Mouse (Mus musculus) macrophage (primary cell): ENCODE measurements around the gene Hs3st3a1. TPM values are rescaled to one million over a fixed set of nuclear protein-coding genes. Genes with fewer than 3 reads are reported as not detected.

Experiments
- H3K27ac ChIP-seq: fragments of 350-480 bp; formaldehyde crosslinking; 2 replicates; pipeline ENCODE4 v1.9.0; 2021
- H3K36me3 ChIP-seq: fragments of 350-480 bp; formaldehyde crosslinking; 2 replicates; pipeline ENCODE4 v1.9.0; 2021; ENCODE audit errors: inconsistent target
- H3K4me3 ChIP-seq: fragments of 350-480 bp; formaldehyde crosslinking; 2 replicates; pipeline ENCODE4 v1.9.0; 2021; ENCODE audit errors: inconsistent target
- H3K79me2 ChIP-seq: fragments of 350-480 bp; formaldehyde crosslinking; 2 replicates; pipeline ENCODE4 v1.9.0; 2021; ENCODE audit errors: inconsistent target
- WGBS: methylation state at CpG from one replicate; pipeline ENCODE4 v1.1.7; 2026; ENCODE audit warnings: inconsistent platforms; ENCODE audit not compliant: missing documents; 5-methylcytosine and 5-hydroxymethylcytosine counted together
- polyA plus RNA-seq: library from polyadenylated mRNA; stranded (reverse); fragments of 250-400 nt; gene quantifications from 3 replicates; pipeline ENCODE4 v1.2.4, GENCODE M21; 2018; ENCODE audit warnings: inconsistent platforms

Gene Hs3st3a1
- polyA plus RNA-seq, 1 experiment from 2014 or later: not detected

DNA sequence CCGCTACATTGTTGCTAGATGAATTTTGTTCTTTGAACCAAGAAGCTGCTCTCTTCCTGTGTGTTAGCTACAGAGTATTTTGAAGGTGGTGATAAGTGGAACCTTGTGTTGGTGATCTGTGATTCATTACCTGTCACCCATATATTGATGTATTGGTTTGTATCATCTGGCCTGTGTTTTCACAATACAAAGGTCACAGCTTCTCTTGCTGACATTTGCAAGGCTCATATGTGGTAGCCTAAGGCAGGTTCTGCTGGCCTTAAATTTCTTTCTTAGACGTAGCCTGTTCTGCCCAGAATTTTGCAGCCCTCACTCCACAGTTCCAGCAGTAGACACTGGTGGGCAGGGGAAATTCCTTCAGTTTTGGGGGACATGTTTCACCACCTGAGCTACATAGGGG, 125.3 kb downstream of the Hs3st3a1 start:
- no peak overlapping the region for H3K4me3 ChIP-seq
- no peaks in the 10 kb centered on the region for H3K36me3 ChIP-seq
- no peaks in the 10 kb centered on the region for H3K79me2 ChIP-seq
- H3K27ac ChIP-seq: no peak overlapping the region
- 97% methylated on average over 2 of the region's 2 CpGs for WGBS

DNA sequence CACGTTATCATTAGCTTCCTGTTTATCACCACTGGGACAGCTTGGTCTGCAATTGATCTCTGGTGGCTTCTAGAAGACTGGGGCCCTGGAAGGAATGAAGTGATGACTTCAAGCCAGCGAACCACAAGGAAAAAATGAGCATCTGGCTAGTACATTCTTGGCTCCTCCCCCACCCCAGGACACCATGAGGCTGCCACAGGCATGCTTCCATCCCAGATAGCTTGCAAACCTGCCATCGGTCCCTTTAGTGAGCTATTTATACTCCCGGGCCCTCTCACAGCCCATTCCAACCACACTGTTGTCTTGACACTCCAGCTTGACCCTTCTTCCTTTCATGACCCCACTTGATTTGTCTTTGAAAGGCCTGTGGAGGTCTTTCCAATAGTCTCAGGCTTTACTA, 127.6 kb downstream of the Hs3st3a1 start:
- Histone ChIP-seq H3K36me3 (no peaks in the 10 kb centered on the region), H3K4me3 (no peak overlapping the region), H3K27ac (no peak overlapping the region), H3K79me2 (no peaks in the 10 kb centered on the region)
- 66% methylated on average over 4 of the region's 4 CpGs for WGBS

Other genes with a start within 250 kb of the Hs3st3a1 start
- gene F930015N05Rik, start 1.3 kb downstream of the Hs3st3a1 start, polyA plus RNA-seq: not detected in 3 replicates